Mouse (Mus musculus) thymus, postnatal 14 days (tissue): ENCODE data around the gene Gm10718.
"Not testable (repeated sequence)": the region's sequence is repeated elsewhere in the genome, so short reads cannot be mapped to it uniquely, and the experiment has no call there.

Experiments used
- DNase-seq: peaks from one replicate; pipeline ENCODE4 v3.0.0; 2021

The Gm10718 gene

GRCm38 (mm10) chr9:3026136-3026535 is 2.8 kb downstream of the Gm10718 start:
- not testable (repeated sequence) for DNase-seq

- not testable (repeated sequence) for DNase-seq
Measured at GRCm38 (mm10) chr9:3026741-3027140, 3.4 kb downstream of the Gm10718 start.

GRCm38 (mm10) chr9:3027200-3027599 is 3.9 kb downstream of the Gm10718 start:
- not testable (repeated sequence) for DNase-seq

GRCm38 (mm10) chr9:3029276-3030000 is 6.1 kb downstream of the Gm10718 start:
- peak; percentile 41 for DNase-seq

GRCm38 (mm10) chr9:3030677-3031318 is 7.5 kb downstream of the Gm10718 start:
- DNase-seq, result not testable (repeated sequence)

GRCm38 (mm10) chr9:3034299-3034698 is 11.0 kb downstream of the Gm10718 start, which contains the start of gene Gm17535:
Gm17535 (plus strand) TSS chr9:3034599.
- not testable (repeated sequence) for DNase-seq

GRCm38 (mm10) chr9:3036577-3036976 is 13.2 kb downstream of the Gm10718 start, which contains the start of gene Gm10715:
Gm10715 (plus strand) TSS chr9:3036877.
- DNase-seq, result not testable (repeated sequence)

- not testable (repeated sequence) for DNase-seq
Measured at GRCm38 (mm10) chr9:3038161-3038560, 14.8 kb downstream of the Gm10718 start.
